Mouse (Mus musculus) liver, adult 2 months (tissue): Measurements from ENCODE around the gene Pax3. TPM values are rescaled to one million over a fixed set of nuclear protein-coding genes. Genes with fewer than 3 reads are reported as not detected.

Experiments
- DNase-seq: peaks from one replicate; pipeline ENCODE4 v3.0.0-alpha.2; 2011; ENCODE audit warnings: low read depth, low spot score; ENCODE audit errors: extremely low read depth
- H3K27ac ChIP-seq: fragments of 200-500 bp; replicated peaks from 2 replicates; pipeline ENCODE4 v1.5.1; 2012; ENCODE audit warnings: low read depth, mild to moderate bottlenecking, control low read depth, inconsistent platforms, low read length; ENCODE audit not compliant: insufficient read depth
- H3K27me3 ChIP-seq: fragments of 200-500 bp; 2 replicates; pipeline ENCODE4 v1.6.1; 2012; ENCODE audit warnings: mild to moderate bottlenecking, moderate library complexity, low read length, inconsistent platforms; ENCODE audit not compliant: control insufficient read depth, insufficient read depth
- H3K36me3 ChIP-seq: fragments of 200-500 bp; 2 replicates; pipeline ENCODE4 v1.6.1; 2012; ENCODE audit warnings: low read length, inconsistent platforms; ENCODE audit not compliant: control insufficient read depth, insufficient read depth
- H3K4me1 ChIP-seq: fragments of 200-500 bp; 2 replicates; pipeline ENCODE4 v1.6.1; 2011; ENCODE audit warnings: low read length; ENCODE audit not compliant: control insufficient read depth, insufficient read depth
- H3K4me3 ChIP-seq: fragments of 200-500 bp; 2 replicates; pipeline ENCODE4 v1.5.1; 2011; ENCODE audit warnings: low read depth, mild to moderate bottlenecking, control low read depth, low read length, moderate library complexity; ENCODE audit not compliant: insufficient read depth
- H3K79me2 ChIP-seq: fragments of 200-500 bp; 2 replicates; pipeline ENCODE4 v1.6.1; 2012; ENCODE audit warnings: inconsistent platforms, mild to moderate bottlenecking, low read length, moderate library complexity; ENCODE audit not compliant: control insufficient read depth, insufficient read depth
- H3K9ac ChIP-seq: fragments of 200-500 bp; 2 replicates; pipeline ENCODE4 v1.6.1; 2012; ENCODE audit warnings: low read depth, mild to moderate bottlenecking, control low read depth, inconsistent platforms, low read length
- CTCF ChIP-seq: fragments of 200-500 bp; IDR thresholded peaks from 2 replicates; pipeline ENCODE4 v1.5.1; 2011; ENCODE audit warnings: low read depth, low read length, control low read depth
- POLR2A ChIP-seq: fragments of 200-500 bp; IDR thresholded peaks from 2 replicates; pipeline ENCODE4 v1.6.1; 2011; ENCODE audit warnings: low read length, control low read depth; ENCODE audit not compliant: insufficient read depth; ENCODE audit errors: extremely low read depth
- WGBS: fragments of 180-500 bp; shearing (Covaris S2); methylation state at CpG from one replicate; pipeline ENCODE4 v1.1.7; 2018; 5-methylcytosine and 5-hydroxymethylcytosine counted together
- polyA plus RNA-seq: library from polyadenylated mRNA; depleted of rRNA; stranded (reverse); fragments of >200 nt; gene quantifications from 2 replicates; pipeline ENCODE4 v1.2.3, GENCODE M21; 2012
- total RNA-seq: library from RNA; depleted of rRNA; stranded (reverse); fragments of >200 nt; gene quantifications from 2 replicates; pipeline ENCODE4 v1.2.3, GENCODE M21; 2014

Pax3 gene
- total and polyA plus RNA-seq, 2 experiments = not detected

DNA sequence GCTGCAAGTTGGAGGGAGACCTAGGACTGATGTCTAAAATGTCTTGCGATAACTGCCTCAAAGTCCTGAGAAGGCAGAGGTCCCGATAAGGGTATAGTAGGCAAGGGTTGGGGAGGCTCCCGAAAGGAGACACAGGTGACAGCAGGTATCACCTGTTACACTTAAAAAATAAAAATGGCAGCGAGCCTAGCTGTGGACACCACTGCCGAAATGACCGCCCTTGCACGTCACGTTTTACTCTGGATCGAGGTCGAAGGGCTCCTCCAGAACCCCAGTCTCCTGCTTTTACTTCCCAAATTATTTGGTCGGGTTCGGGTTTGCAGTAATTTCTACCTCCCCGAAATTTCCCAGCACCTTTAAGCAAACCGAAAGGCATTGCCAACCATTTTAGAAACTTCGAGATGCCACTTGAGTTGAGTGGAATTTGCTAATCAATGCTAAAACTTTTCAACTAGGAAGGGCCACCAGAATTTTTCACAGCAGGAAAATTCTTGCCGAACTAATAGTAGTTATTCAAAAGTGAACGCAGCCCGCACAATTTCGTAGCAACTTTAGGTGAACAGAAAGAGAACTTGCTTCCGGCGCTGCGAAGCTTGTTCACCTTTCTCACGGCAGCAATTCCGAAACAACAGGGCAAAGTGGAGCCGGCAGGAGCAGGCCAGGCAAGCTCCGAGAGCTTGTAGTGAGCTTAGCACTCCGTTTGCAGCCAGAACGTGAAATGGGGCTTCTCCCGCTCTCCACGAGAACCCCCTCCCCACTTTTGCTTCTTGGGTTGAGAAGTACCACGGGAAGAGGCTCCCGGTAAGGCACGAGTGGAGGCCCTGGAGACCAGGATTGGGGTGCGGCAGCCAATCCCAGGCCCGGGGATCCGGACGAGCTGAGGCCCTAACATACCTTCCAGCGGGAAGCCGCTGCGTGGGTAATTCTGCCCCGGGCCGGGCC is 892 bp downstream of the Pax3 start:
- WGBS = 4% methylated on average over 42 of the region's 42 CpGs
- Histone ChIP-seq H3K36me3 (no peaks in the 10 kb centered on the region), H3K27me3 (peaks cover 37% of the 10 kb centered on the region), H3K9ac (no peak overlapping the region), H3K79me2 (no peaks in the 10 kb centered on the region), H3K4me3 (peak overlapping the region; percentile 9; the same call in 1 of the 2 replicates), H3K4me1 (no peaks in the 10 kb centered on the region), H3K27ac (no peak overlapping the region)
- DNase-seq = peak; percentile 17
- TF ChIP-seq POLR2A = no peak
- TF ChIP-seq CTCF = no peak

DNA sequence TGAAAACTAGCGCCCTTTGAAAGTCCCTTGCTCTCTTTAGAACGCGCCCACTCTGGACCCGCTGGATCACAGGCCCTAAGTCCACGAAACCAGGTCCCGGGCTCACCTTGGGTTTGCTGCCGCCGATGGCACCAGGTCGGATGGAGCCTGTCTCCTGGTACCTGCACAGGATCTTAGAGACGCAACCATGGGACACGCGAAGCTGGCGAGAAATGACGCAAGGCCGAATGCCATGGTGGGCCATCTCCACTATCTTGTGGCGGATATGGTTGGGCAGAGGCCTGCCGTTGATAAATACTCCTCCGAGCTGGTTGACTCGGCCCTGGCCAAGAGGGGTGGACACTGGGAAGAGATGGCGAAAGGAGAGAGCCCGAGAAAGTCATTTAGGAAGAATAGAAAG is 1.8 kb downstream of the Pax3 start:
- no peak overlapping the region for H3K4me3 ChIP-seq
- TF ChIP-seq CTCF = no peak
- TF ChIP-seq POLR2A = no peak
- H3K27me3 ChIP-seq = peaks cover 35% of the 10 kb centered on the region
- DNase-seq = no peak
- no peak overlapping the region for H3K9ac ChIP-seq
- H3K4me1 ChIP-seq = no peaks in the 10 kb centered on the region
- no peaks in the 10 kb centered on the region for H3K36me3 ChIP-seq
- no peak overlapping the region for H3K27ac ChIP-seq
- H3K79me2 ChIP-seq = no peaks in the 10 kb centered on the region
- 8% methylated on average over 21 of the region's 21 CpGs for WGBS

DNA sequence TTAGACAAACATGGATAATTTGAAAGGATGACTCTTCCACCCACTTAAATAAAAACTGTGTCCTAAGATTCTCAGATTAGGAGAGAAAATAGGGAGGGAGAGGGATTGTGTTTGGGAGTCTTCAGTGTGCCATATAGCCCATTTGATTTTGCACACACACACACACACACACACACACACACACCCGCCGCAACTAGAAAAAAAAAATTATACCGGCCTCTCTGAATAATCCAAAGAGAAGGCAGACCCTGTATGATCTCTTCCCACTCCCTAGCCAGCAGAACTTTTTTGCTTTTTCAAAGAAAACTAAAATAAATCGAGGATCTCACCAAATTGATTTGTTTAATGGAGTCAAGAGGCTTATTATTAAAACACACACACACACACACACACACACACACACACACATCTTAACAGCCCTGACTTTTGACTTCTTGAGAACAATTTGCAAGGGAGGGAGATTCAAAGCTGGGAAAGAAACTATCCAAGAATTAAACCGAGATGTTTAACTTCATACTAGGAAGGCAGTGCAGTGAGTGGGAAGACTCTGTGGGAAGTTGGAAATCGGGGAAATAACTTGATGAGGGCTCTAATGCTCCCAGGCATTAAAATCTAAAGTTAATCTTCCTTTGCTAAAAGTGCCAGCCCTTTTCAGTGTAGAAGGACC is 2.4 kb downstream of the Pax3 start:
- TF ChIP-seq CTCF = no peak
- TF ChIP-seq POLR2A = no peak
- H3K79me2 ChIP-seq = no peaks in the 10 kb centered on the region
- H3K9ac ChIP-seq = no peak overlapping the region
- H3K4me1 ChIP-seq = no peaks in the 10 kb centered on the region
- DNase-seq = no peak
- 9% methylated on average over 6 of the region's 6 CpGs for WGBS
- H3K36me3 ChIP-seq = no peaks in the 10 kb centered on the region
- H3K4me3 ChIP-seq = no peak overlapping the region
- H3K27ac ChIP-seq = no peak overlapping the region
- H3K27me3 ChIP-seq = peaks cover 31% of the 10 kb centered on the region

DNA sequence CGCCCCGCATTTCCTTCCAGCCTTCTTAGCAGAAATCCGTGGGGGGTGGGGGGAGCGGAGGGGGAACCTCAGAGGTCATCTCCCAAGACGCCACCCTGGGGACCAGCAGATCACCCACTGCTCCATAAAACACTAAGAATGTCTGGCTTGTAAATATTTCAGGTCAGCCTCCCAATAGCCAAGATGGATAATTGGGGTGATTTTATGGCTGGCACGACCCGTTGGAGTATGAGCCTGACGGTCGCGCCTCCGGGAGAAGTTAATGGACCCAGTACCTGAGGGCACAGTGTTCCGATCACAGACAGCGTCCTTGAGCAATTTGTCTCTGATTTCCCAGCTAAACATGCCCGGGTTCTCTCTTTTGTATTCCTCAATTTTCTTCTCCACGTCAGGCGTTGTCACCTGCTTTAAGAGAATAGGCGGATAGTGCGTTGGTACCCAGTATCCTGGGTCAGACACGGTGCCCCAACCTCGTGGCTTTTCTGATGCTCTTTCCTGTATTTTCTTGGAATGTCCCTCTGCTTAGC is 3.4 kb downstream of the Pax3 start:
- WGBS = 4% methylated on average over 20 of the region's 20 CpGs
- Histone ChIP-seq H3K9ac (no peak overlapping the region), H3K4me1 (no peaks in the 10 kb centered on the region), H3K79me2 (no peaks in the 10 kb centered on the region), H3K27me3 (peaks cover 28% of the 10 kb centered on the region), H3K36me3 (no peaks in the 10 kb centered on the region), H3K27ac (no peak overlapping the region), H3K4me3 (no peak overlapping the region)
- no peak for DNase-seq
- TF ChIP-seq CTCF (no peak), POLR2A (no peak)

DNA sequence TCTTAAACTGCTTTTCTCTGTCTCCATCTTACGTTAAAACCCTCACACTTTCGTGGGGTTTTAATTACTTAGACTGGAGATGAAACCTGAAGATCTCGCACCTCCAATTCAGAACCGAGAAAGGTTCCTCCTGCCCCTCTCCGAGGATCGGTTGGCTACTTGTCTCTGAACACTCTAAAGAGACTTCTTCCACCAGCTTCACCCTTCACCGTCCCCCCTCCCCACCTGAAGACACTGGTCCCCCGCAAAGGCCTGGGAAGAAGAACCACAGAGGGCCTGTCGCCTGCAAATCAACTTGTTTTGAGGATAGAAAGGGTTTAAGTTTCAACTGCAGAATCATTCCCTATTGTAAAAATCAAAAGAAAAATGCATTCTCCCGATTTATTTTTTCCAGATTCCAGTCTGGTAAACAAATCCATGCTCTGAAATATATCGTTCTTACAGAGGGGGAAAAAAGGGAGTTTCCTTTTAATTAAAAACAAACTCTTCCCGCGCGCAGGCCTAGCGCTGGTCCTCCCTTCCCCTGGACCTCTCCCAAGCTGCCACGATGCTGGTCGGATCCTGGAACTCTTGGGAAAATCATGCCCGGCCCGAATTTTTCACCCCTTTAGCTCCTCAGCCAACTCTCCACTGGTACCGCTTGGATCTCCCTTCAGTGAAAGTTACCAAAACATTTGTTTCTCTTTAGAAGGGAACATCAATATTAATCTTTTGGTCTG is 4.0 kb downstream of the Pax3 start:
- Histone ChIP-seq H3K4me1 (no peaks in the 10 kb centered on the region), H3K36me3 (no peaks in the 10 kb centered on the region), H3K9ac (no peak overlapping the region), H3K79me2 (no peaks in the 10 kb centered on the region), H3K27me3 (peaks cover 28% of the 10 kb centered on the region), H3K27ac (no peak overlapping the region), H3K4me3 (no peak overlapping the region)
- DNase-seq = no peak
- TF ChIP-seq CTCF (no peak), POLR2A (no peak)
- WGBS = 5% methylated on average over 20 of the region's 20 CpGs
